20 mouse cellular contexts compared by ENCODE assay signal in the genomic region with DNA sequence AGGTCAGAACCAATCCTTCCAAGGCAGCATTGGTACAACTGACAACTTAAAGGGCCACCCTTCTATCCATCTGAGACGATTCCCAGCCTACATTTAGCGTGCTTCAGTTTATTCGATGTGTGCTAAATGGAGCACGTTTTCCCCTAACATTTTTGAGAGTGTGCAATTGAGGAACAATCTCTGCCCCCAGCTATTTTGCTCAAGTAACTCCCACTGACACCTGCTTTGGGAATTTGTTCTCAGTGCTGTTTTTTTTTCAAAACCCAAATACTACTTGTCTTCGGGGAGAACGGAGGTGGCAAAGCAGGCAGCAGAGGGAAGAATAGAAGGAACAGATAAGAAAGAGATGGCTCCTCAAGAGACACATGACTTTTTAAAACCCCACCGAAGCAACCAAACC.
DNase-seq lines count a peak whose midpoint lies in the region; TF ChIP-seq lines count a peak whose summit lies in the region.
"Had no signal": no experiment of that assay in that cellular context is flagged by ENCODE, and none has a peak within 500 bp of the region (broad histone marks: within the 10 kb centered on the region; RNA-seq: fewer than 3 reads in every experiment).

No protein-coding gene starts in this region.

- peak; percentile 15 to 39 for DNase-seq in frontal cortex, postnatal 36 days (ENCODE audit: low spot score in 2 of 2)
- no peak for DNase-seq in frontal cortex, postnatal 10 days (ENCODE audit: low spot score in 2 of 2)
- DNase-seq in layer of hippocampus, adult 2 months (ENCODE audit: low spot score in 2 of 2) = peak in 1 of 2 experiments; percentile 60
- no peak for DNase-seq in layer of hippocampus, postnatal 25 days (ENCODE audit: extremely low spot score in 1 of 2, low spot score in 1 of 2)
- peak; percentile 20 to 72 for DNase-seq in left cerebral cortex, postnatal 25 days (ENCODE audit: low spot score in 2 of 2)
- no peak for DNase-seq in left cerebral cortex, adult 2 months (ENCODE audit: extremely low spot score in 1 of 2, low spot score in 2 of 2)
- DNase-seq in telencephalon, adult 2 months (ENCODE audit: low read depth, low spot score) = peak; percentile 76
- DNase-seq in kidney, postnatal 36 days = no peak
- DNase-seq: adrenal gland, postnatal 10 days; cerebellum, adult 11-12 months; cerebellum, adult 9-11 months; cerebellum, postnatal 36 days; gastrocnemius, adult 2 months; gastrocnemius, postnatal 25 days; heart, postnatal 14 days had no signal

- intact Hi-C loops in left cerebral cortex, postnatal 25 days (cut with DNase I) = loop anchor here (5.0 to 10.0 kb wide), 2 partner anchors 146 to 223 kb away; partner anchors contain the start of gene Zfp648
- intact Hi-C loops in left cerebral cortex, adult 2 months (cut with DNase I) = loop anchor here (5.0 kb wide), 1 partner anchor 146 kb away; no protein-coding TSS in a partner anchor

- TF ChIP-seq CTCF in layer of hippocampus, adult 2 months (conservative IDR thresholded peaks at IDR 0.05) = no peak
- no peak for TF ChIP-seq CTCF in left cerebral cortex, adult 2 months (IDR thresholded peaks at IDR 0.05)

- no peak overlapping the region for H3K4me3 ChIP-seq in layer of hippocampus, adult 2 months
- no peak overlapping the region for H3K4me3 ChIP-seq in left cerebral cortex, adult 2 months
- H3K4me3 ChIP-seq: embryonic facial prominence, embryonic 15.5 days; erythroblast, embryonic 14.5 days; forebrain, embryonic 10.5 days; gastrocnemius, adult 2 months; hindbrain, embryonic 10.5 days had no signal

- peak overlapping the region; percentile 18; the same call in 1 of the 2 replicates for H3K27ac ChIP-seq in layer of hippocampus, adult 2 months
- no peak overlapping the region for H3K27ac ChIP-seq in left cerebral cortex, adult 2 months
- H3K27ac ChIP-seq: embryonic facial prominence, embryonic 15.5 days; forebrain, embryonic 10.5 days; gastrocnemius, adult 2 months; hindbrain, embryonic 10.5 days; hindbrain, embryonic 14.5 days had no signal

Comparison
In these comparisons a context has a peak if more than half of its experiments do, and no peak if none do; other contexts are left out.
1. DNase-seq: peak in frontal cortex, postnatal 36 days (2 of 2), left cerebral cortex, postnatal 25 days (2 of 2) and telencephalon, adult 2 months (single experiment); none in frontal cortex, postnatal 10 days (0 of 2), layer of hippocampus, postnatal 25 days (0 of 2), left cerebral cortex, adult 2 months (0 of 2) and kidney, postnatal 36 days (0 of 2).